Mouse (Mus musculus): ENCODE measurements around the gene Cadps2. TPM values are rescaled to one million over a fixed set of nuclear protein-coding genes. Genes with fewer than 3 reads are reported as not detected.

Cadps2 gene
- polyA plus RNA-seq, 1 experiment = 0.02 TPM

GRCm38 (mm10) chr6:23491804-23492203 is 347.4 kb downstream of the Cadps2 start:
- H3K36me3 ChIP-seq (ENCODE audit: control insufficient read depth, insufficient read depth) = no peaks in the 10 kb centered on the region
- H3K27me3 ChIP-seq (ENCODE audit: control insufficient read depth, insufficient read depth, insufficient read length) = no peaks in the 10 kb centered on the region
- H3K4me2 ChIP-seq (ENCODE audit: low read depth) = no peak overlapping the region
- no peak overlapping the region for H3ac ChIP-seq (ENCODE audit: control insufficient read depth, insufficient read length)
- TF ChIP-seq E2F4 (IDR thresholded peaks at IDR 0.05; ENCODE audit: insufficient read depth) = no peak
- no peak for TF ChIP-seq USF1 (IDR thresholded peaks at IDR 0.05; ENCODE audit: low read depth)
- no peak for TF ChIP-seq REST (IDR thresholded peaks at IDR 0.05; ENCODE audit: insufficient read depth, insufficient read length)
- TF ChIP-seq TCF3 (IDR thresholded peaks at IDR 0.05; ENCODE audit: insufficient read length, low read depth) = no peak
- no peak for TF ChIP-seq MYOG (IDR thresholded peaks at IDR 0.05; ENCODE audit: control insufficient read depth in 1 of 3, insufficient read depth in 1 of 3, insufficient read length in 2 of 3, low read depth in 2 of 3)
- no peak for TF ChIP-seq POLR2AphosphoS2 (IDR thresholded peaks at IDR 0.05; ENCODE audit: insufficient read length, low read depth)
- TF ChIP-seq POLR2A (IDR thresholded peaks at IDR 0.05; ENCODE audit: insufficient read length, low read depth) = no peak
- no peak for TF ChIP-seq TCF12 (IDR thresholded peaks at IDR 0.05; ENCODE audit: insufficient read depth, poor library complexity, severe bottlenecking)
- no peak for TF ChIP-seq SRF (IDR thresholded peaks at IDR 0.05; ENCODE audit: control insufficient read depth, insufficient read length, low read depth)
- no peak for TF ChIP-seq MYOD1 (IDR thresholded peaks at IDR 0.05; ENCODE audit: control insufficient read depth in 1 of 3, insufficient read length in 2 of 3, low read depth in 2 of 3)
- no peak for TF ChIP-seq MAX (IDR thresholded peaks at IDR 0.05; ENCODE audit: low read depth)
- TF ChIP-seq CEBPB (IDR thresholded peaks at IDR 0.05; ENCODE audit: insufficient read depth, poor library complexity, severe bottlenecking) = no peak
- no peaks in the 10 kb centered on the region for H3K79me2 ChIP-seq (ENCODE audit: control insufficient read depth, insufficient read depth)
- H3K4me3 ChIP-seq = no peak overlapping the region

GRCm38 (mm10) chr6:23490431-23490830 is 348.8 kb downstream of the Cadps2 start:
- Histone ChIP-seq H3ac (ENCODE audit: control insufficient read depth, insufficient read length) (no peak overlapping the region), H3K27me3 (ENCODE audit: control insufficient read depth, insufficient read depth, insufficient read length) (no peaks in the 10 kb centered on the region), H3K36me3 (ENCODE audit: control insufficient read depth, insufficient read depth) (no peaks in the 10 kb centered on the region), H3K79me2 (ENCODE audit: control insufficient read depth, insufficient read depth) (no peaks in the 10 kb centered on the region), H3K4me3 (no peak overlapping the region), H3K4me2 (ENCODE audit: low read depth) (no peak overlapping the region)
- TF ChIP-seq MYOD1 (IDR thresholded peaks at IDR 0.05; ENCODE audit: control insufficient read depth in 1 of 3, insufficient read length in 2 of 3, low read depth in 2 of 3) (no peak), USF1 (IDR thresholded peaks at IDR 0.05; ENCODE audit: low read depth) (no peak), MYOG (IDR thresholded peaks at IDR 0.05; ENCODE audit: control insufficient read depth in 1 of 3, insufficient read depth in 1 of 3, insufficient read length in 2 of 3, low read depth in 2 of 3) (no peak), CEBPB (IDR thresholded peaks at IDR 0.05; ENCODE audit: insufficient read depth, poor library complexity, severe bottlenecking) (no peak), TCF3 (IDR thresholded peaks at IDR 0.05; ENCODE audit: insufficient read length, low read depth) (no peak)

- Histone ChIP-seq H3K4me2 (ENCODE audit: low read depth) (no peak overlapping the region), H3K4me3 (no peak overlapping the region), H3K79me2 (ENCODE audit: control insufficient read depth, insufficient read depth) (no peaks in the 10 kb centered on the region), H3ac (ENCODE audit: control insufficient read depth, insufficient read length) (no peak overlapping the region), H3K36me3 (ENCODE audit: control insufficient read depth, insufficient read depth) (no peaks in the 10 kb centered on the region), H3K27me3 (ENCODE audit: control insufficient read depth, insufficient read depth, insufficient read length) (no peaks in the 10 kb centered on the region)
- TF ChIP-seq SRF (IDR thresholded peaks at IDR 0.05; ENCODE audit: control insufficient read depth, insufficient read length, low read depth) (no peak), POLR2A (IDR thresholded peaks at IDR 0.05; ENCODE audit: insufficient read length, low read depth) (no peak), POLR2AphosphoS2 (IDR thresholded peaks at IDR 0.05; ENCODE audit: insufficient read length, low read depth) (no peak), MYOG (IDR thresholded peaks at IDR 0.05; ENCODE audit: control insufficient read depth in 1 of 3, insufficient read depth in 1 of 3, insufficient read length in 2 of 3, low read depth in 2 of 3) (no peak), MYOD1 (IDR thresholded peaks at IDR 0.05; ENCODE audit: control insufficient read depth in 1 of 3, insufficient read length in 2 of 3, low read depth in 2 of 3) (no peak), REST (IDR thresholded peaks at IDR 0.05; ENCODE audit: insufficient read depth, insufficient read length) (no peak), MAX (IDR thresholded peaks at IDR 0.05; ENCODE audit: low read depth) (no peak), TCF3 (IDR thresholded peaks at IDR 0.05; ENCODE audit: insufficient read length, low read depth) (no peak), CEBPB (IDR thresholded peaks at IDR 0.05; ENCODE audit: insufficient read depth, poor library complexity, severe bottlenecking) (no peak), USF1 (IDR thresholded peaks at IDR 0.05; ENCODE audit: low read depth) (no peak), E2F4 (IDR thresholded peaks at IDR 0.05; ENCODE audit: insufficient read depth) (no peak), TCF12 (IDR thresholded peaks at IDR 0.05; ENCODE audit: insufficient read depth, poor library complexity, severe bottlenecking) (no peak)
Observed at GRCm38 (mm10) chr6:23489046-23489445, 350.2 kb downstream of the Cadps2 start.

- TF ChIP-seq MYOG (IDR thresholded peaks at IDR 0.05; ENCODE audit: control insufficient read depth in 1 of 3, insufficient read depth in 1 of 3, insufficient read length in 2 of 3, low read depth in 2 of 3) = no peak
- TF ChIP-seq CEBPB (IDR thresholded peaks at IDR 0.05; ENCODE audit: insufficient read depth, poor library complexity, severe bottlenecking) = no peak
- no peak for TF ChIP-seq REST (IDR thresholded peaks at IDR 0.05; ENCODE audit: insufficient read depth, insufficient read length)
- no peak for TF ChIP-seq MYOD1 (IDR thresholded peaks at IDR 0.05; ENCODE audit: control insufficient read depth in 1 of 3, insufficient read length in 2 of 3, low read depth in 2 of 3)
- TF ChIP-seq POLR2AphosphoS2 (IDR thresholded peaks at IDR 0.05; ENCODE audit: insufficient read length, low read depth) = no peak
- TF ChIP-seq MAX (IDR thresholded peaks at IDR 0.05; ENCODE audit: low read depth) = no peak
- TF ChIP-seq POLR2A (IDR thresholded peaks at IDR 0.05; ENCODE audit: insufficient read length, low read depth) = no peak
- TF ChIP-seq E2F4 (IDR thresholded peaks at IDR 0.05; ENCODE audit: insufficient read depth) = no peak
- TF ChIP-seq TCF12 (IDR thresholded peaks at IDR 0.05; ENCODE audit: insufficient read depth, poor library complexity, severe bottlenecking) = no peak
- no peak for TF ChIP-seq USF1 (IDR thresholded peaks at IDR 0.05; ENCODE audit: low read depth)
- TF ChIP-seq TCF3 (IDR thresholded peaks at IDR 0.05; ENCODE audit: insufficient read length, low read depth) = no peak
- TF ChIP-seq SRF (IDR thresholded peaks at IDR 0.05; ENCODE audit: control insufficient read depth, insufficient read length, low read depth) = no peak
- Histone ChIP-seq H3K4me2 (ENCODE audit: low read depth) (no peak overlapping the region), H3ac (ENCODE audit: control insufficient read depth, insufficient read length) (no peak overlapping the region), H3K27me3 (ENCODE audit: control insufficient read depth, insufficient read depth, insufficient read length) (no peaks in the 10 kb centered on the region), H3K36me3 (ENCODE audit: control insufficient read depth, insufficient read depth) (no peaks in the 10 kb centered on the region), H3K79me2 (ENCODE audit: control insufficient read depth, insufficient read depth) (no peaks in the 10 kb centered on the region), H3K4me3 (no peak overlapping the region)
Observed at GRCm38 (mm10) chr6:23472686-23473085, 366.5 kb downstream of the Cadps2 start.

GRCm38 (mm10) chr6:23471830-23472229 is 367.4 kb downstream of the Cadps2 start:
- Histone ChIP-seq H3K36me3 (ENCODE audit: control insufficient read depth, insufficient read depth) (no peaks in the 10 kb centered on the region), H3ac (ENCODE audit: control insufficient read depth, insufficient read length) (no peak overlapping the region), H3K4me2 (ENCODE audit: low read depth) (no peak overlapping the region), H3K79me2 (ENCODE audit: control insufficient read depth, insufficient read depth) (no peaks in the 10 kb centered on the region), H3K4me3 (no peak overlapping the region), H3K27me3 (ENCODE audit: control insufficient read depth, insufficient read depth, insufficient read length) (no peaks in the 10 kb centered on the region)
- TF ChIP-seq POLR2AphosphoS2 (IDR thresholded peaks at IDR 0.05; ENCODE audit: insufficient read length, low read depth) = no peak

Data from myocyte (in vitro differentiated cells).